Mouse (Mus musculus) CH12.LX (cell line): ENCODE measurements at regions not wholly inside any gene's neighbourhood (a gene's known extent, or its start where the extent isn't known, plus 50 kb on each side); places are given as distances from the start of the nearest gene placed in this dataset.

ENCODE experiments used
- CHD1 ChIP-seq: IDR thresholded peaks from 2 replicates; pipeline ENCODE4 v1.6.1; 2012; ENCODE audit warnings: low read depth, low read length, improper control_type of control experiment, inconsistent platforms
- CTCF ChIP-seq, 2 experiments: IDR thresholded peaks in 1 of 2; conservative IDR thresholded peaks in 1 of 2; 2 replicates each; pipeline ENCODE4 v1.5.1; 2011 to 2012; ENCODE audit warnings: low read depth in 2 of 2, low read length in 2 of 2, improper control_type of control experiment in 1 of 2, inconsistent platforms in 1 of 2, mild to moderate bottlenecking in 1 of 2, moderate library complexity in 1 of 2
- JUND ChIP-seq: conservative IDR thresholded peaks from 2 replicates; pipeline ENCODE4 v1.6.1; 2011; ENCODE audit warnings: low read depth, low read length, improper control_type of control experiment
- MAX ChIP-seq: IDR thresholded peaks from 2 replicates; pipeline ENCODE4 v1.6.1; 2011; ENCODE audit warnings: low read length, improper control_type of control experiment
- POLR2A ChIP-seq: IDR thresholded peaks from 2 replicates; pipeline ENCODE4 v1.6.1; 2011; ENCODE audit warnings: low read depth, mild to moderate bottlenecking, improper control_type of control experiment, low read length
- RCOR1 ChIP-seq: conservative IDR thresholded peaks from 2 replicates; pipeline ENCODE4 v1.6.1; 2012; ENCODE audit warnings: low read depth, mild to moderate bottlenecking, inconsistent platforms, low read length, improper control_type of control experiment
- SMC3 ChIP-seq: IDR thresholded peaks from 2 replicates; pipeline ENCODE4 v1.6.1; 2011; ENCODE audit warnings: low read depth, low read length, improper control_type of control experiment
- ZC3H11A ChIP-seq: IDR thresholded peaks from 2 replicates; pipeline ENCODE4 v1.6.1; 2012; ENCODE audit warnings: low read depth, mild to moderate bottlenecking, inconsistent platforms, low read length, improper control_type of control experiment
- ZMIZ1 ChIP-seq: IDR thresholded peaks from 2 replicates; pipeline ENCODE4 v1.6.1; 2012; ENCODE audit warnings: low read depth, mild to moderate bottlenecking, inconsistent platforms, low read length, improper control_type of control experiment
- ZNF384 ChIP-seq: IDR thresholded peaks from 2 replicates; pipeline ENCODE4 v1.6.1; 2012; ENCODE audit warnings: low read depth, low read length, improper control_type of control experiment, inconsistent platforms

GRCm38 (mm10) chr14:67149961-67150471 is 1141.0 kb upstream of the Gulo start:
- TF ChIP-seq CHD1 (no peak), ZC3H11A (no peak), CTCF (conservative IDR thresholded peaks at IDR 0.05 in 1 of 2, IDR thresholded peaks at IDR 0.05 in 1 of 2; ENCODE audit: low read depth in 2 of 2, low read length in 2 of 2) (peak; percentile 7 to 65; a peak in 2 of 4 replicates), SMC3 (no peak), JUND (no peak), MAX (no peak), RCOR1 (no peak), POLR2A (no peak), ZNF384 (no peak), ZMIZ1 (no peak)
